Mouse (Mus musculus): ENCODE data around the gene Pip5kl1. TPM values are rescaled to one million over a fixed set of nuclear protein-coding genes. Genes with fewer than 3 reads are reported as not detected.

The Pip5kl1 gene
- polyA plus RNA-seq, 1 experiment from 2014 or later, result 5.4 TPM

DNA sequence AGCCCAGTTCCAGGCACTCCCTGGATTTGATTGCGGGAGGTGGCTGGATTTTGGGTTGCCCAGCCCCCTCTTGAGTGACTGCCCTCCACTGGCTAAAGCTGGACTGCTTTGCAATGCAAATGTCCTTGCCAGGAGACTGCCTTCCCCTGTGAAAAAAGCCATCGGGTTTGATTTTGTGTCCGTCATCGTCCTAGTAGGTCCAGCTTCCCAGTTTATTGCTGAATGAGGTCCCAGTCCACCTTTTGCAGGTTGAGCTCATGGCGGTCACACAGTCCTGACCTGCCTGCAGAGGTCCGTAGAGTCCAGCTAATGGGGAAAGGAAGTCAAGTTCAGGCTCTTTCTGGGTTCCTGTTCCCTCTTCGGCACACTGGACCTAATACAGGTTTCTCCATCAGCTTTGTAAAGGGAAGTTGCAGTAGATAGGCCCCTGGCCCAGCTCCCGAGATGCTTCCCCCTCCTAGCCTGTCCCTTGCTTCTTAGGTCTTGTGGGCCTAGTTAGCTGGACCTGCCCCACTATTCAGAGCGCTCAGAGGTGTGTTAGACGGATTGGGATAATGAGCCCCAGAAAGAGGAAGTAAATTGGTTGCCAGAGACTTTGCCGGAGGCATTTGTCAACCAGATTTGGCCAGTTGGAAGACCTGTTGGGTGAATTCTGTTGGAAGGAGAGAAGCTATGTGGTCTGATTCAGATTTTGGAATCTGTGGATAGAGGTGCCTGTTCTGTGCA is 37.8 kb upstream of the Pip5kl1 start:
- H3K27me3 ChIP-seq, result no peaks in the 10 kb centered on the region
- WGBS, result 3% methylated on average over 11 of the region's 11 CpGs
- H3K9me3 ChIP-seq, result no peaks in the 10 kb centered on the region
- peak overlapping the region; percentile 91 for H3K4me3 ChIP-seq (replicated peaks)
- H3K9ac ChIP-seq (replicated peaks), result peak overlapping the region; percentile 93
- no peak for ATAC-seq (ENCODE audit: insufficient number of reproducible peaks, insufficient read depth, low FRiP score, low TSS enrichment, low read depth)
- H3K4me1 ChIP-seq (replicated peaks), result peaks cover 59% of the 10 kb centered on the region
- no peaks in the 10 kb centered on the region for H3K36me3 ChIP-seq
- peak overlapping the region; percentile 88 for H3K4me2 ChIP-seq
- peak overlapping the region; percentile 77 for H3K27ac ChIP-seq

DNA sequence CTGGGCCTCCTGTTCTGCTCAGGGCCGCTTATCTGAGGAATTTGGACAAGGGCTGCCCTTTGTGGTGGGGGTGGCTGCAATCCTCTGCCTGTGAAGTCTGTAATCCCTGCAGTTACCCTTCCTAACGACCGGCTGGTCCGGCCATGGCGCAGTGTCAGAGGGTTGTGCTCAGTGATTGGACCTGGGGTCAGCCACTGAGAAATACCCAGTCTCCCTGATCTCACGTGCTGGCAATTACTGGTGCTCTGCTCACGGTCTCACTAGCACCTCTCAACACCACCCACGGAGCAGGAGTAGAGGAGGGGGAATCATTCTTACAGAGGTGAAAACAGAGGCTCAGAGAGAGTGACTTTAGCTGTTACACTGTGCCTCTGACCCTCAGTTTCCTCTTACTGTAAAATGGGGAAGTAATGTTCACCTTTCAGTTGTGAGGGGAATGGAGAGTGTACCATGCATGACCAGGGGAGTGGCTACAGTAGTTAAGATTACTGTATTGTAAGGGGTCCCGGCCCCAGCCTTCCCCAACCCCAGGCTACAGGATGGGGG is 37.2 kb upstream of the Pip5kl1 start:
- WGBS, result 7% methylated on average over 9 of the region's 9 CpGs
- H3K27ac ChIP-seq, result peak overlapping the region; percentile 77
- peaks cover 61% of the 10 kb centered on the region for H3K4me1 ChIP-seq (replicated peaks)
- H3K4me2 ChIP-seq, result peak overlapping the region; percentile 88
- no peaks in the 10 kb centered on the region for H3K9me3 ChIP-seq
- peak overlapping the region; percentile 91 for H3K4me3 ChIP-seq (replicated peaks)
- H3K9ac ChIP-seq (replicated peaks), result peak overlapping the region; percentile 93
- H3K27me3 ChIP-seq, result no peaks in the 10 kb centered on the region
- no peaks in the 10 kb centered on the region for H3K36me3 ChIP-seq
- no peak for ATAC-seq (ENCODE audit: insufficient number of reproducible peaks, insufficient read depth, low FRiP score, low TSS enrichment, low read depth)

DNA sequence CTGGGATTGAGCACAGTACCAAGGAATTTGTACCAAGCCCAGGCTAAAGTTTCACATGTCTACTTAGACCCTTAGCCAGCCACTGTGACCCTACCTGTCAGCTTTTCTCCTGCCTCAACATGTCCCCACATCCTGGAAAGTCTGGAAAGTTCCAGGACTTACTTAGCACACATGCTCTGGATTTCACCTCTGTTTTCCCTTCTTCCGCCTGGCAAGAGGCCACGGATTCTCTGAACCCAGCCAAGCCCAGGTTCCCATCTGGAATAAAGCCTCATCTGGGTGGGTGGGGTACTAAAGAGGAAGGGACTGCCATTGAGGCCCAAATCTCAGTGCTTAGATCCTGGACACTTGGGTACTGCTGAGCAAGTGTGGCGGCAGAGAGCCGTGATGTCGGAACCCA is 36.7 kb upstream of the Pip5kl1 start:
- Histone ChIP-seq H3K27me3 (no peaks in the 10 kb centered on the region), H3K4me2 (peak overlapping the region; percentile 88), H3K36me3 (no peaks in the 10 kb centered on the region), H3K4me3 (replicated peaks) (peak overlapping the region; percentile 91), H3K9ac (replicated peaks) (0 out of 2 replicates have a peak overlapping the region, but pooled peaks have one; percentile 23), H3K9me3 (no peaks in the 10 kb centered on the region), H3K27ac (0 out of 2 replicates have a peak overlapping the region, but pooled peaks have one; percentile 17), H3K4me1 (replicated peaks) (peaks cover 62% of the 10 kb centered on the region)
- ATAC-seq (ENCODE audit: insufficient number of reproducible peaks, insufficient read depth, low FRiP score, low TSS enrichment, low read depth), result no peak
- WGBS, result 76% methylated on average over 5 of the region's 5 CpGs

DNA sequence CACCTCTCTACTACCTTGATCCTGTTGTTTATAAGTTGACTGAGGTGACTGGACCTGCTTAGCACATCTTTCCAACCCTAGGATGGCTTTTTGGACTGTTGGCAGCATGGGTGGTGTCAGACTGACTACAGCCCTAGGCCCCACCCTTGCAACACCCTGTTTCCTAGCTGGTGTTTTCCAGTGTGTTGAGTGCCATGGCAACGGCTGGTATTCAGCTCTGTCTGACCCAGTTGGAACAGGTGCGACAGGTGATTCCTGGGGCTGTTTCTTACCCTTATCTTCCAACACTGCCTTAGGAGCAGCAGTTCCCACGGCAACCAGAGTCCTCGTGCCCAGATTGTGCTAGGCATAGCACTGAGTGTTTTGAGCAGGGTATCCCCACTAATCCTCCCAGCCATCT is 36.1 kb upstream of the Pip5kl1 start:
- Histone ChIP-seq H3K4me3 (replicated peaks) (no peak overlapping the region; the same call in 1 of the 2 replicates), H3K36me3 (no peaks in the 10 kb centered on the region), H3K9me3 (no peaks in the 10 kb centered on the region), H3K4me1 (replicated peaks) (peaks cover 61% of the 10 kb centered on the region), H3K4me2 (peak overlapping the region; percentile 88), H3K9ac (replicated peaks) (no peak overlapping the region), H3K27ac (peak overlapping the region; percentile 72), H3K27me3 (no peaks in the 10 kb centered on the region)
- 76% methylated on average over 4 of the region's 4 CpGs for WGBS
- no peak for ATAC-seq (ENCODE audit: insufficient number of reproducible peaks, insufficient read depth, low FRiP score, low TSS enrichment, low read depth)

DNA sequence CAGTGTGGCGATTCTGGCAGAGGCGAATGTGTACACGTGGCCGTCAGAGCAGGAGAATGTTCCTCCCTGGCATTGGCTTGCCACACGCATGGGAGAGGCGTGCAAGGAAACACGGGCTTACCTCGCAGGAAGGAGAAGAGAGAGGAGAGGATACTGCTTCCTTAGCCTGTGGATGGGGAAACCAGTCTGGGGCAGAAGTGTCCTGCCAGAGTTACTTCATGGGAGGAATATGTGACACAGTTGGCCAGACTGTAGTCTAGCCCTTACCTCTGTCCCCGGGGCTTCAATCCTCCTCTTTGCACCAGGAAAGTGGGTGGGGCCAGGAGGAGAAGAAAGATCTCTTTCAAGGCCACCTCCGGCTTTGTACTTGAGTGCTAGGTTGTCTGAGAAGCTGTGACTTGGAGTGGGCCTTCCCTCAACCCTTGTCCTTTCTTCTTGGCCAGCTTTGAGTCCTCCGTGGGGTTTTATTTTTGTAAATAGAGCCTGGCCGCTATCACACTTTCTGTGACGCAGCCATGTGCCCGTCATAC is 35.1 kb upstream of the Pip5kl1 start:
- no peak for ATAC-seq (ENCODE audit: insufficient number of reproducible peaks, insufficient read depth, low FRiP score, low TSS enrichment, low read depth)
- H3K4me1 ChIP-seq (replicated peaks), result peaks cover 51% of the 10 kb centered on the region
- H3K4me3 ChIP-seq (replicated peaks), result no peak overlapping the region
- H3K9me3 ChIP-seq, result no peaks in the 10 kb centered on the region
- H3K9ac ChIP-seq (replicated peaks), result no peak overlapping the region
- H3K4me2 ChIP-seq, result peak overlapping the region; percentile 88; the same call in 1 of the 2 replicates
- H3K27me3 ChIP-seq, result no peaks in the 10 kb centered on the region
- no peaks in the 10 kb centered on the region for H3K36me3 ChIP-seq
- peak overlapping the region; percentile 72 for H3K27ac ChIP-seq
- 76% methylated on average over 14 of the region's 14 CpGs for WGBS

DNA sequence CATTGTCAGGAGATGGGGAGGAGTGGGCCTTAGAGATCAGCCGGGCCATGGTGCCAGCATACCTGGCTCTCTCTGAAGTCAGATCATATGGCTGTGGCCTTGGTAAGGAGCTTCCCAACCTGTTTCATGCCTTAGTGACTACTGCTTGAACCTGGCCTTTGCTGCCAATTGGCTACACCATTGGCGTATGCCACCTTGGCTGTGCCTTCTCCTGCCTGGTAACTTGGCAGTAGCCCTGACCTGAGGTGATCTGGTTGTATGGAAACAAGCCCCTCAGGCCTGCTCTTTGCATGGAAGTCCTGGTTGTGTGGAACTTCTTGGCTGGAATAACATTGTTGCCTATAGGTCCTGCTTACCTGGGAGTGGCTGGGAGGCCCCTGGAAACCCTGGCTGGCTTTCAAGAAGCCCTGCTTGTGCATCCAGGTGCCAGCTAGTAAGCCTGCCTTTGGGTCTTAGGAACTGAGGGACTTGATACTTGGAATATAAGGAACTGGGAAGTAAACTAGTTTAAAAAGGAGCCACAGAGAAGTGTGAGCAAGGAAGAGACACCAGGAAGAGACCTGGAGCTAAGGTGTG is 33.2 kb upstream of the Pip5kl1 start:
- H3K4me1 ChIP-seq (replicated peaks), result peaks cover 45% of the 10 kb centered on the region

DNA sequence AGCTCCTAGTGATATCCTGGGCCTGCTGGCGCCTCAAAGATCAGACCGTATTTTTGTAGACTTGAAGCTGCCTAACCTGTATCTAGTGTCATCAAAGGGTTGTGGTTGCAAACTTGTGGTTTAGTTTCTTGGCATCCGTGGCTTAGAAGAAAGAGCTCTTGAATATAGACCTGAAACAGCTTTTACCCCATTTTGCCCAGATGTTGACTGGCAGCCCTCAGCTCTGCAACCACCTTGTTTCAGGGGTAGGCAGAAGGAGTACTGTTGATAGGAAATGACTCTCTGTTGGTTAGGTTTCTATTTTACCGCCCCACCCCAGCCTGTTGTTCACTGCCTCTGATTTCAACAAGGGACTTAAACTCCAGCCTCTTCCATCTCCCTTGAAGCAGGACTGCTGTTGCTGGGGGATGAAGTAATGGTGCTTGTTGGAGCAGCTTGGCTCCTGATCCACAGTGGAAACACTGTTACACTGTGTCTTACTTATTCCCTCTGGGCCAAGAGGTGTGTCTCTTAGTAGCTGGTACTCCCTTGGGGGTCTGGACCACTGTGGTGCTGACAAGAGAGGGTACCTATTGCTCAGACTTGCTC is 32.5 kb upstream of the Pip5kl1 start:
- Histone ChIP-seq H3K27ac (no peak overlapping the region), H3K4me1 (replicated peaks) (peaks cover 38% of the 10 kb centered on the region), H3K36me3 (peaks cover 11% of the 10 kb centered on the region; the same call in 1 of the 2 replicates), H3K4me2 (no peak overlapping the region), H3K9ac (replicated peaks) (no peak overlapping the region), H3K4me3 (replicated peaks) (no peak overlapping the region), H3K27me3 (no peaks in the 10 kb centered on the region), H3K9me3 (no peaks in the 10 kb centered on the region)
- ATAC-seq (ENCODE audit: insufficient number of reproducible peaks, insufficient read depth, low FRiP score, low TSS enrichment, low read depth), result no peak
- WGBS, result 88% methylated on average over 4 of the region's 4 CpGs

More for the DNA sequence above, 33.2 kb upstream of the Pip5kl1 start:
- WGBS, result 100% methylated on average over 2 of the region's 2 CpGs
- Histone ChIP-seq H3K9ac (replicated peaks) (no peak overlapping the region), H3K9me3 (no peaks in the 10 kb centered on the region), H3K36me3 (peaks cover 10% of the 10 kb centered on the region; the same call in 1 of the 2 replicates), H3K4me3 (replicated peaks) (no peak overlapping the region), H3K27me3 (no peaks in the 10 kb centered on the region), H3K4me2 (no peak overlapping the region), H3K27ac (no peak overlapping the region)
- no peak for ATAC-seq (ENCODE audit: insufficient number of reproducible peaks, insufficient read depth, low FRiP score, low TSS enrichment, low read depth)

DNA sequence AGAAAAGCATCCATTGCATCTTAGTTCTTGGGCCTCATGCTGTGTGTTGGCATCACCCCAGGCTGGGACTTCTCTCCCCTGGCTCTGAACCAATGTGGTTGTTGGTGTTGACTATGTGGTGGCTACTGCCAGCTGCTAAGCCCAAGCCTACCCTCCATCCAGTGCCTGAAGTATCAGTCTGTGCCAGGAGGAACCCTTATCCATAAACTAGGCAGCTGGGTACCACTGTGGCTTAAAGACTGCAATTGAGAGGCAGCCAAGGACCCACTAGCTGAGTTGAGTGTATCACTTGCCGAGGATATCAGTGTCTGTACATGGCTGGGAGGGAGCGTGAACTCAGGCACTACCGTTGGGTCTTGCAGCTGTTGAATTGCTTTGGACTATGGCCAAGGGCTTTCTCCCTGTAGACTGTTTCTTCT is 31.6 kb upstream of the Pip5kl1 start:
- Histone ChIP-seq H3K9me3 (no peaks in the 10 kb centered on the region), H3K9ac (replicated peaks) (no peak overlapping the region), H3K4me1 (replicated peaks) (peaks cover 29% of the 10 kb centered on the region), H3K36me3 (peaks cover 21% of the 10 kb centered on the region; the same call in 1 of the 2 replicates), H3K27me3 (no peaks in the 10 kb centered on the region), H3K4me2 (no peak overlapping the region), H3K4me3 (replicated peaks) (no peak overlapping the region), H3K27ac (no peak overlapping the region)
- no peak for ATAC-seq (ENCODE audit: insufficient number of reproducible peaks, insufficient read depth, low FRiP score, low TSS enrichment, low read depth)
- 88% methylated on average over 3 of the region's 3 CpGs for WGBS

DNA sequence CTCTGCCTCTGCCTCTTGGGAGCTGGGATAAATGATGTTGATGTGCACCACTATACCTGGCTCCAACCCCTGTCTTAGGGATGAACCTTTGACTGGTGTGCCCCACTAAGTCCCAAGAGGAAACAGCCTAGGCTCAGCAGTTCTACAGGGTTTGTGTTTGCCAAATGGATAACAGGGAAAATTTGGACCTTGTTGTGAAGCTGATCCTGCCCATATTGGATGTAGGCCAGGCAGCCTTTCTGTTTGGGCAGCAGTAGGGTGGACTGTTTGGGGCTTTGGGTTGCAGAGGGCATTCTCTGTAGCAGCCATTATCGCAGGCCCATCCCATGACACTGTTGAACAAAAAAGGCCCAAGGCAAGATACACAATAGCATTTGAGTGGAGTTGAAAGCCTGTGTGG is 27.6 kb upstream of the Pip5kl1 start:
- no peak overlapping the region for H3K9ac ChIP-seq (replicated peaks)
- H3K4me2 ChIP-seq, result no peak overlapping the region
- H3K4me3 ChIP-seq (replicated peaks), result no peak overlapping the region
- H3K9me3 ChIP-seq, result no peaks in the 10 kb centered on the region
- peaks cover 28% of the 10 kb centered on the region for H3K36me3 ChIP-seq
- 97% methylated on average over 1 of the region's 1 CpGs for WGBS
- peaks cover 25% of the 10 kb centered on the region for H3K4me1 ChIP-seq (replicated peaks)
- no peak for ATAC-seq (ENCODE audit: insufficient number of reproducible peaks, insufficient read depth, low FRiP score, low TSS enrichment, low read depth)
- H3K27ac ChIP-seq, result no peak overlapping the region
- no peaks in the 10 kb centered on the region for H3K27me3 ChIP-seq

DNA sequence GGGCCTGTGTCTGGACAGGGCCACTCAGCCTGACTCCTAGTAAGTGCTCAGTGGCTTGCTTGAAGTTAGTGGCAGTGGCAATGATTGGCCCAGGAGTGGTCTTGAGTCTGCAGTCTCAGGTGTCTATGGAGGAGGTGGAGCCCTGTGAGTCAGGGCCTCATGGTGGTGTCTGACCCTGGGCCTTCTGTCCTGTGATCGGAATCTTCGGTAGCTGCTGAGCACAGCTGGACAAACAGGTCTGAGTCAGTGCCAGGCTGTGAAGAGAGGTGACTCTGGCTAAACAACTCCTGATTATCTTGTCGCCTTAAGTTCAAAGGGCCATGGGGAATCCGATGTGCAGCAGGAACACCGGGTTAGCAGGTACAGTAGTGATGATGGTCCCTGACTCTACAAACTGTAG is 27.2 kb upstream of the Pip5kl1 start:
- Histone ChIP-seq H3K27me3 (no peaks in the 10 kb centered on the region), H3K36me3 (peaks cover 28% of the 10 kb centered on the region), H3K9ac (replicated peaks) (no peak overlapping the region), H3K4me3 (replicated peaks) (no peak overlapping the region), H3K27ac (no peak overlapping the region), H3K9me3 (no peaks in the 10 kb centered on the region), H3K4me1 (replicated peaks) (peaks cover 23% of the 10 kb centered on the region), H3K4me2 (no peak overlapping the region)
- 88% methylated on average over 5 of the region's 5 CpGs for WGBS
- ATAC-seq (ENCODE audit: insufficient number of reproducible peaks, insufficient read depth, low FRiP score, low TSS enrichment, low read depth), result no peak
